35 mouse cellular contexts compared by ENCODE assay signal in genomic region chr9:51163989-51164388, GRCm38 (mm10). TPM values are rescaled to one million over a fixed set of nuclear protein-coding genes. Genes with fewer than 3 reads are reported as not detected.
DNase-seq lines count a peak whose midpoint lies in the region; TF ChIP-seq lines count a peak whose summit lies in the region.
"Had no signal": no experiment of that assay in that cellular context is flagged by ENCODE, and none has a peak within 500 bp of the region (broad histone marks: within the 10 kb centered on the region; RNA-seq: fewer than 3 reads in every experiment).

No protein-coding gene starts in this region.

- peaks cover 19% of the 10 kb centered on the region for H3K27me3 ChIP-seq in myocyte (ENCODE audit: control insufficient read depth, insufficient read depth, insufficient read length)

- intact Hi-C loops in gastrocnemius, adult 2 months (cut with DNase I): loop anchor here (5.0 kb wide), 1 partner anchor 113 kb away; the partner anchor contains the start of gene Colca2
- intact Hi-C loops in left cerebral cortex, postnatal 4 days (cut with DNase I): loop anchor here (10.0 kb wide), 2 partner anchors 791 to 1121 kb away; no protein-coding TSS in a partner anchor
- intact Hi-C loops in left cerebral cortex, postnatal 25 days (cut with DNase I): loop anchor here (5.0 kb wide), 3 partner anchors 113 to 788 kb away; partner anchors contain the start of gene Colca2

- no peak overlapping the region for H3ac ChIP-seq in myocyte (ENCODE audit: control insufficient read depth, insufficient read length)

- no peak overlapping the region for H3K27ac ChIP-seq in gastrocnemius, adult 2 months
- H3K27ac ChIP-seq: forebrain, embryonic 12.5 days; hindbrain, embryonic 14.5 days; kidney, embryonic 15.5 days; limb, embryonic 10.5 days; limb, embryonic 15.5 days; liver, embryonic 14.5 days; macrophage had no signal

- peak overlapping the region; percentile 57 for H3K4me2 ChIP-seq in myocyte (ENCODE audit: low read depth)
- H3K4me2 ChIP-seq: forebrain, embryonic 12.5 days; heart, embryonic 11.5 days; hindbrain, embryonic 14.5 days; kidney, embryonic 15.5 days; limb, embryonic 15.5 days had no signal

- H3K79me2 ChIP-seq in myocyte (ENCODE audit: control insufficient read depth, insufficient read depth): no peaks in the 10 kb centered on the region

- no peak for TF ChIP-seq POLR2A in myocyte (IDR thresholded peaks at IDR 0.05; ENCODE audit: insufficient read length, low read depth)

- TF ChIP-seq CTCF in gastrocnemius, adult 2 months (IDR thresholded peaks at IDR 0.05): peak; percentile 2; the same call in 1 of the 2 replicates

- no peak overlapping the region for H3K4me3 ChIP-seq in gastrocnemius, adult 2 months
- H3K4me3 ChIP-seq in myocyte: no peak overlapping the region
- H3K4me3 ChIP-seq: erythroblast, embryonic 14.5 days; forebrain, embryonic 12.5 days; kidney, embryonic 15.5 days; limb, embryonic 10.5 days; limb, embryonic 15.5 days had no signal

- no peak for DNase-seq in gastrocnemius, adult 2 months
- DNase-seq in gastrocnemius, postnatal 25 days: no peak
- peak; percentile 37 for DNase-seq in left cerebral cortex, postnatal 4 days
- no peak for DNase-seq in left cerebral cortex, postnatal 25 days (ENCODE audit: low spot score in 2 of 2)
- DNase-seq in A20 (ENCODE audit: low read depth, low spot score): peak; percentile 77
- no peak for DNase-seq in gastrocnemius, adult 18-20 months (ENCODE audit: low spot score)
- DNase-seq: adrenal gland, adult 2 months; adrenal gland, postnatal 36 days; cerebellum, adult 2 months; cerebellum, postnatal 14 days; gastrocnemius, postnatal 36 days; heart, adult 18-20 months; kidney, postnatal 4 days; midbrain, embryonic 14.5 days; spleen, adult 18-20 months; thymus, adult 18-20 months; thymus, postnatal 25 days had no signal

- H3K36me3 ChIP-seq in myocyte (ENCODE audit: control insufficient read depth, insufficient read depth): no peaks in the 10 kb centered on the region
- H3K36me3 ChIP-seq: forebrain, embryonic 12.5 days; kidney, embryonic 15.5 days; limb, embryonic 10.5 days; limb, embryonic 15.5 days had no signal

TF ChIP-seq in myocyte, 11 proteins besides CTCF, POLR2A, EP300 and RAD21:
- TF ChIP-seq TCF12 (IDR thresholded peaks at IDR 0.05; ENCODE audit: insufficient read depth, poor library complexity, severe bottlenecking): no peak
- TF ChIP-seq E2F4 (IDR thresholded peaks at IDR 0.05; ENCODE audit: insufficient read depth): no peak
- TF ChIP-seq REST (IDR thresholded peaks at IDR 0.05; ENCODE audit: insufficient read depth, insufficient read length): no peak
- TF ChIP-seq POLR2AphosphoS2 (IDR thresholded peaks at IDR 0.05; ENCODE audit: insufficient read length, low read depth): no peak
- peak in 1 of 3 experiments; percentile 31 for TF ChIP-seq MYOG (IDR thresholded peaks at IDR 0.05; ENCODE audit: control insufficient read depth in 1 of 3, insufficient read depth in 1 of 3, insufficient read length in 2 of 3, low read depth in 2 of 3)
- TF ChIP-seq MYOD1 (IDR thresholded peaks at IDR 0.05; ENCODE audit: control insufficient read depth in 1 of 3, insufficient read length in 2 of 3, low read depth in 2 of 3): peak; percentile 45 to 82 (median 47)
- no peak for TF ChIP-seq SRF (IDR thresholded peaks at IDR 0.05; ENCODE audit: control insufficient read depth, insufficient read length, low read depth)
- no peak for TF ChIP-seq TCF3 (IDR thresholded peaks at IDR 0.05; ENCODE audit: insufficient read length, low read depth)
- no peak for TF ChIP-seq CEBPB (IDR thresholded peaks at IDR 0.05; ENCODE audit: insufficient read depth, poor library complexity, severe bottlenecking)
- no peak for TF ChIP-seq USF1 (IDR thresholded peaks at IDR 0.05; ENCODE audit: low read depth)
- no peak for TF ChIP-seq MAX (IDR thresholded peaks at IDR 0.05; ENCODE audit: low read depth)

RNA-seq across cellular contexts. Expression of gene Gm32742, which starts 1.3 kb away (rescaled TPM):
- not detected for total RNA-seq in gastrocnemius, adult 2 months (2021)
- total RNA-seq in gastrocnemius, postnatal 25 days (2021): not detected
- under 1 TPM in 1 of 2 experiments, not detected in 1; 0.04 TPM for total RNA-seq in left cerebral cortex, postnatal 4 days (2021)
- not detected for total RNA-seq in left cerebral cortex, postnatal 25 days (2021)
- 0.22 TPM for polyA plus RNA-seq in myocyte (2012; fragmentation: generic; extraction: Trizol)
- not detected for total RNA-seq in gastrocnemius, adult 18-20 months (2021)
- total RNA-seq: adrenal gland, adult 2 months; adrenal gland, postnatal 36 days; gastrocnemius, postnatal 36 days; layer of hippocampus, postnatal 25 days; left cerebral cortex, adult 8-10 months; neutrophil, adult 5-6 weeks had no signal
- polyA plus RNA-seq: activated CD4-positive, CD25-positive, alpha-beta regulatory T cell, adult 4 months; adrenal gland, adult 2 months; erythroblast, embryonic 14.5 days; hindbrain, embryonic 14.5 days; intestine, embryonic 14.5 days; limb, embryonic 10.5 days; limb, embryonic 15.5 days; macrophage; neural tube, embryonic 11.5 days had no signal

RNA-seq across cellular contexts. Expression of gene Pou2af1, which starts 49.5 kb away (rescaled TPM):
- total RNA-seq in gastrocnemius, adult 2 months (2021): not detected
- under 1 TPM in 1 of 2 experiments, not detected in 1; 0.13 TPM for total RNA-seq in gastrocnemius, postnatal 25 days (2021)
- total RNA-seq in left cerebral cortex, postnatal 4 days (2021): not detected
- under 1 TPM in 1 of 2 experiments, not detected in 1; 0.16 TPM for total RNA-seq in left cerebral cortex, postnatal 25 days (2021)
- polyA plus RNA-seq in myocyte (2012; fragmentation: generic; extraction: Trizol): 1.4 TPM
- under 1 TPM in 1 of 2 experiments, not detected in 1; 0.09 TPM for total RNA-seq in gastrocnemius, adult 18-20 months (2021)
- total RNA-seq: adrenal gland, postnatal 36 days; layer of hippocampus, adult 8-10 months had no signal
- polyA plus RNA-seq: embryonic facial prominence, embryonic 14.5 days; forebrain, embryonic 12.5 days; hindbrain, embryonic 14.5 days; kidney, embryonic 15.5 days; limb, embryonic 10.5 days; neural tube, embryonic 11.5 days had no signal

Comparison
In these comparisons a context has a peak if more than half of its experiments do, and no peak if none do; other contexts are left out.
1. DNase-seq: peak in left cerebral cortex, postnatal 4 days (single experiment) and A20 (single experiment); none in gastrocnemius, adult 2 months (single experiment), gastrocnemius, postnatal 25 days (single experiment), left cerebral cortex, postnatal 25 days (0 of 2) and gastrocnemius, adult 18-20 months (single experiment).